Mouse (Mus musculus) liver (tissue): Measurements from ENCODE around the gene Pxmp4.

Experiments
- DNase-seq: peaks from one replicate; pipeline ENCODE4 v3.0.0-alpha.2; 2020; ENCODE audit warnings: mixed read lengths

Gene Pxmp4

GRCm38 (mm10) chr2:154603638-154604153 lies at the start of gene Pxmp4:
Gene Pxmp4 (minus strand): TSS chr2:154603708.
- peak; percentile 97 for DNase-seq

- no peak for DNase-seq
Measured at GRCm38 (mm10) chr2:154651363-154651762, 47.9 kb upstream of the Pxmp4 start, which contains the start of gene Chmp4b. Gene Chmp4b (plus strand): TSS chr2:154651705.

GRCm38 (mm10) chr2:154650404-154650803 lies 46.9 kb upstream of the Pxmp4 start:
- no peak for DNase-seq

- peak; percentile 63 for DNase-seq
Measured at GRCm38 (mm10) chr2:154648086-154648485, 44.6 kb upstream of the Pxmp4 start.

GRCm38 (mm10) chr2:154646634-154647033 lies 43.1 kb upstream of the Pxmp4 start:
- DNase-seq = no peak

GRCm38 (mm10) chr2:154642712-154643385 lies 39.3 kb upstream of the Pxmp4 start:
- peak; percentile 39 for DNase-seq

- DNase-seq = no peak
Measured at GRCm38 (mm10) chr2:154642005-154642459, 38.5 kb upstream of the Pxmp4 start.

- DNase-seq = no peak
Measured at GRCm38 (mm10) chr2:154641176-154641575, 37.7 kb upstream of the Pxmp4 start.

GRCm38 (mm10) chr2:154639115-154639514 lies 35.6 kb upstream of the Pxmp4 start:
- no peak for DNase-seq

- no peak for DNase-seq
Measured at GRCm38 (mm10) chr2:154638521-154638920, 35.0 kb upstream of the Pxmp4 start.

- no peak for DNase-seq
Measured at GRCm38 (mm10) chr2:154635826-154636225, 32.3 kb upstream of the Pxmp4 start.

GRCm38 (mm10) chr2:154633876-154634644 lies 30.6 kb upstream of the Pxmp4 start:
- DNase-seq = peak; percentile 70

GRCm38 (mm10) chr2:154633039-154633742 lies 29.7 kb upstream of the Pxmp4 start:
- DNase-seq = peak; percentile 72

GRCm38 (mm10) chr2:154632203-154632780 lies 28.8 kb upstream of the Pxmp4 start:
- DNase-seq = peak; percentile 88

GRCm38 (mm10) chr2:154630531-154630930 lies 27.0 kb upstream of the Pxmp4 start:
- no peak for DNase-seq

- DNase-seq = peak; percentile 27
Measured at GRCm38 (mm10) chr2:154624137-154624536, 20.6 kb upstream of the Pxmp4 start.

- DNase-seq = no peak
Measured at GRCm38 (mm10) chr2:154621684-154622083, 18.2 kb upstream of the Pxmp4 start.

- no peak for DNase-seq
Measured at GRCm38 (mm10) chr2:154617061-154617460, 13.6 kb upstream of the Pxmp4 start.

GRCm38 (mm10) chr2:154615674-154616073 lies 12.2 kb upstream of the Pxmp4 start:
- peak; percentile 40 for DNase-seq

GRCm38 (mm10) chr2:154614841-154615576 lies 11.5 kb upstream of the Pxmp4 start:
- DNase-seq = no peak

GRCm38 (mm10) chr2:154613118-154614115 lies 9.9 kb upstream of the Pxmp4 start, which contains the start of the genes Zfp341 and 4930519P11Rik:
Gene Zfp341 (plus strand): TSS chr2:154613297.
Gene 4930519P11Rik (minus strand): TSS chr2:154613437.
- peak; percentile 90 for DNase-seq
